In the genomic region with DNA sequence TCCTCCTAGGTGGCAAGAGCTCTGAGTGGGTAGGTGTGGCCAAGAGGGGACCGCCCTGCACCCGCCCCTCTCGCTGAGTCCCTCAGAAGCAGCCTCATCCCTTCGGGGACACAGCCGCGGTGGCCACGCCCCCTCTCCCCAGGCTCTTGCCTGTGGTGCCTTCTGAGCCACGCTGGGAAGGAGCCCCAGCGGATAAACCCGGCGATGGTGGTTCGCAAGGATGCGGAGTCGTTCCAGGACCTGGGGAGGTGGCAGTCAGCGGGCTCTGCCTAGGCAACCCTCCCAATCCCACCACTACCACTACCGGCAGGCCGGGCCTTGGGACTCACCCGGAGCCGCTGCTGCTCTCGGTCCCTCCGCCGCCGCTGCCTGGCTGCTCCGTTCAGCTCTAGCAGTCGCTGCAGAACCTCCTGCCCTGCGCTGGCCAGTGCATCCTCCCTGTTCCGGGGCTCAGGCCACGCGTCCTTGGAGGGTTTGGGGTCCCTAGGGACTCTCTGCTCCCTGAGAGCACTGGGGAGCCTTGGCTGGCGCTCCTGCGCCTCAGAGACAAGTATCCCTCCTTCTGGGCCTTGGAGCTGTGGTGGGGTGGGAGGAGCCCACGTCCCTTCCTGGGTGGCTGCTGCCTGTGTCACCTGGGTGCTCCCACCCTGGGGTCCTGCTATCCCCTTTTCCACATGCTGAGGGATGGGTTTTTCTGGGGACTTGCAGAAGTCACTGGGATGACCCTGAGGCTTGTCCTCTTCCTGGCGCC, we compare ENCODE assay signal across 8 mouse cellular contexts. TPM values are rescaled to one million over a fixed set of nuclear protein-coding genes. Genes with fewer than 3 reads are reported as not detected.
DNase-seq lines count a peak whose midpoint lies in the region; ATAC-seq and TF ChIP-seq lines count a peak whose summit lies in the region.

No protein-coding gene starts in this region.

- peaks cover 0 to 11% of the 10 kb centered on the region in 2 experiments; a peak in 2 of 4 replicates for H3K4me1 ChIP-seq in ES-E14 (ENCODE audit: control insufficient read depth in 2 of 2, insufficient read depth in 2 of 2, low read length in 2 of 2, poor library complexity in 1 of 2)
- peaks cover 10% of the 10 kb centered on the region for H3K4me1 ChIP-seq in forebrain, embryonic 16.5 days (replicated peaks; ENCODE audit: control insufficient read depth, insufficient read depth, low read length)
- H3K4me1 ChIP-seq in neural tube, embryonic 14.5 days (ENCODE audit: control insufficient read depth, insufficient read depth, low read length) = peaks cover under 1% of the 10 kb centered on the region
- no peaks in the 10 kb centered on the region; the same call in 1 of the 2 replicates for H3K4me1 ChIP-seq in testis, adult 2 months (ENCODE audit: control insufficient read depth, insufficient read depth, low read length)

- H3K27me3 ChIP-seq in forebrain, embryonic 16.5 days (replicated peaks; ENCODE audit: control insufficient read depth, insufficient read depth, low read length) = no peaks in the 10 kb centered on the region
- H3K27me3 ChIP-seq in neural tube, embryonic 14.5 days (ENCODE audit: control insufficient read depth, insufficient read depth, low read length) = no peaks in the 10 kb centered on the region
- no peaks in the 10 kb centered on the region for H3K27me3 ChIP-seq in testis, adult 2 months (ENCODE audit: control insufficient read depth, insufficient read depth, low read length)

- peak; percentile 96 for ATAC-seq in forebrain, embryonic 16.5 days
- ATAC-seq in neural tube, embryonic 14.5 days (ENCODE audit: low read depth) = peak; percentile 89

- peak overlapping the region; percentile 74 to 83 for H3K4me3 ChIP-seq in ES-E14 (ENCODE audit: insufficient read depth in 1 of 2, low read depth in 1 of 2, low read length in 2 of 2, poor library complexity in 1 of 2, severe bottlenecking in 1 of 2)
- H3K4me3 ChIP-seq in forebrain, embryonic 16.5 days (replicated peaks; ENCODE audit: low read length) = peak overlapping the region; percentile 49
- H3K4me3 ChIP-seq in neural tube, embryonic 14.5 days (ENCODE audit: low read depth, low read length) = peak overlapping the region; percentile 22; the same call in 1 of the 2 replicates
- peak overlapping the region; percentile 59 for H3K4me3 ChIP-seq in testis, adult 2 months (ENCODE audit: control insufficient read depth, low read depth, low read length)

- no peaks in the 10 kb centered on the region for H3K9me3 ChIP-seq in ES-E14 (ENCODE audit: control insufficient read depth, insufficient read depth, low read depth, low read length)
- H3K9me3 ChIP-seq in forebrain, embryonic 16.5 days (ENCODE audit: control insufficient read depth, low read length) = no peaks in the 10 kb centered on the region
- H3K9me3 ChIP-seq in neural tube, embryonic 14.5 days (ENCODE audit: control insufficient read depth, low read length) = no peaks in the 10 kb centered on the region

- peak overlapping the region; percentile 65 for H3K9ac ChIP-seq in ES-E14 (ENCODE audit: insufficient read depth, low read depth, low read length, poor library complexity, severe bottlenecking)
- H3K9ac ChIP-seq in forebrain, embryonic 16.5 days (replicated peaks; ENCODE audit: low read depth, low read length) = peak overlapping the region; percentile 71
- H3K9ac ChIP-seq in neural tube, embryonic 14.5 days (replicated peaks; ENCODE audit: low read depth, low read length) = peak overlapping the region; percentile 42

- no peak overlapping the region for H3K27ac ChIP-seq in ES-E14 (ENCODE audit: insufficient read depth, low read depth, low read length, poor library complexity, severe bottlenecking)
- no peak overlapping the region for H3K27ac ChIP-seq in forebrain, embryonic 16.5 days (ENCODE audit: low read length)
- no peak overlapping the region for H3K27ac ChIP-seq in neural tube, embryonic 14.5 days (ENCODE audit: low read depth, low read length)
- H3K27ac ChIP-seq in testis, adult 2 months (ENCODE audit: control insufficient read depth, insufficient read depth, low read depth, low read length) = no peak overlapping the region

- no peak for TF ChIP-seq CTCF in testis, adult 2 months (IDR thresholded peaks at IDR 0.05; ENCODE audit: control insufficient read depth, insufficient read depth, insufficient replicate concordance, low read depth, low read length)

- no peak for TF ChIP-seq POLR2A in testis, adult 2 months (IDR thresholded peaks at IDR 0.05; ENCODE audit: control insufficient read depth, low read depth, low read length)

- DNase-seq in ES-E14 (ENCODE audit: low read depth, low spot score) = peak; percentile 82
- DNase-seq in cerebellum, adult 11-12 months = peak; percentile 56
- peak; percentile 66 for DNase-seq in heart, postnatal 36 days
- DNase-seq in layer of hippocampus, adult 18-20 months (ENCODE audit: low spot score in 2 of 2) = peak; percentile 66 to 70
- peak; percentile 84 to 89 for DNase-seq in lung, adult 18-20 months

- WGBS in forebrain, embryonic 16.5 days = 2% methylated on average over 33 of the region's 33 CpGs
- WGBS in neural tube, embryonic 14.5 days = under 1% methylated on average over 33 of the region's 33 CpGs

- in situ Hi-C loops in ES-E14 (cut with MboI; ENCODE audit: low sequenced_read_pairs in 2 of 2, unreplicated experiment in 2 of 2) = no loop called here

- H3K36me3 ChIP-seq in ES-E14 (ENCODE audit: control insufficient read depth, insufficient read depth, low read length, poor library complexity, severe bottlenecking) = peaks cover 10% of the 10 kb centered on the region
- peaks cover 12% of the 10 kb centered on the region; the same call in 1 of the 2 replicates for H3K36me3 ChIP-seq in forebrain, embryonic 16.5 days (ENCODE audit: control insufficient read depth, insufficient read depth)
- peaks cover 11% of the 10 kb centered on the region; the same call in 1 of the 2 replicates for H3K36me3 ChIP-seq in neural tube, embryonic 14.5 days (ENCODE audit: control insufficient read depth, insufficient read depth, low read length)
- no peaks in the 10 kb centered on the region for H3K36me3 ChIP-seq in testis, adult 2 months (ENCODE audit: control insufficient read depth, insufficient read depth, low read length)

- peak overlapping the region; percentile 66 for H3K4me2 ChIP-seq in forebrain, embryonic 16.5 days (ENCODE audit: low read length)
- H3K4me2 ChIP-seq in neural tube, embryonic 14.5 days (ENCODE audit: low read depth, low read length) = peak overlapping the region; percentile 53

- intact Hi-C loops in heart, postnatal 36 days (cut with DNase I) = no loop called here

TF ChIP-seq in ES-E14, 5 proteins besides CTCF, POLR2A, EP300 and RAD21:
- no peak for TF ChIP-seq ZC3H11A (IDR thresholded peaks at IDR 0.05; ENCODE audit: borderline replicate concordance, low read depth, low read length)
- TF ChIP-seq CHD2 (IDR thresholded peaks at IDR 0.05; ENCODE audit: low read depth, low read length) = no peak
- no peak for TF ChIP-seq HCFC1 (IDR thresholded peaks at IDR 0.05; ENCODE audit: borderline replicate concordance, insufficient read depth, low read length)
- TF ChIP-seq MAFK (IDR thresholded peaks at IDR 0.05; ENCODE audit: insufficient read depth, low read depth, low read length) = no peak
- TF ChIP-seq ZNF384 (IDR thresholded peaks at IDR 0.05; ENCODE audit: low read depth, low read length) = no peak

RNA-seq across cellular contexts. Expression of gene Atp6v1fnb, which starts 2.9 kb away (rescaled TPM):
- total RNA-seq in ES-E14 (2012; rRNA removed) = 1.0 and 1.4 TPM in 2 replicates
- not detected in 2 replicates for polyA plus RNA-seq in forebrain, embryonic 16.5 days (2015; fragmentation: Nextera tagmentation; extraction: Ambion mirVana)
- not detected for total RNA-seq in heart, postnatal 36 days (2021)
- 1 to 10 TPM in 1 of 2 experiments, under 1 TPM in 1; 0.67 to 1.2 TPM for total RNA-seq in layer of hippocampus, adult 18-20 months (2021)
- 0.55 and 0.70 TPM in 2 replicates for polyA plus RNA-seq in neural tube, embryonic 14.5 days (2014; fragmentation: Nextera tagmentation; extraction: Ambion mirVana)
- 26.9 and 31.6 TPM in 2 replicates for polyA plus RNA-seq in testis, adult 2 months (2012; rRNA removed)

RNA-seq across cellular contexts. Expression of gene Atp6v1f, which starts 6.6 kb away (rescaled TPM):
- 173 and 182 TPM in 2 replicates for total RNA-seq in ES-E14 (2012; rRNA removed)
- 295 and 324 TPM in 2 replicates for polyA plus RNA-seq in forebrain, embryonic 16.5 days (2015; fragmentation: Nextera tagmentation; extraction: Ambion mirVana)
- 100 to 1,000 TPM; 105 to 107 TPM for total RNA-seq in heart, postnatal 36 days (2021)
- 100 to 1,000 TPM; 250 to 276 TPM for total RNA-seq in layer of hippocampus, adult 18-20 months (2021)
- polyA plus RNA-seq in neural tube, embryonic 14.5 days (2014; fragmentation: Nextera tagmentation; extraction: Ambion mirVana) = 281 and 350 TPM in 2 replicates
- 454 and 457 TPM in 2 replicates for polyA plus RNA-seq in testis, adult 2 months (2012; rRNA removed)

RNA-seq across cellular contexts. Expression of gene Kcp, which starts 33.6 kb away (rescaled TPM):
- 3.3 and 6.0 TPM in 2 replicates for total RNA-seq in ES-E14 (2012; rRNA removed)
- polyA plus RNA-seq in forebrain, embryonic 16.5 days (2015; fragmentation: Nextera tagmentation; extraction: Ambion mirVana) = 15.4 and 17.1 TPM in 2 replicates
- 1 to 10 TPM; 2.7 to 5.8 TPM for total RNA-seq in heart, postnatal 36 days (2021)
- 1 to 10 TPM; 1.1 to 2.3 TPM for total RNA-seq in layer of hippocampus, adult 18-20 months (2021)
- polyA plus RNA-seq in neural tube, embryonic 14.5 days (2014; fragmentation: Nextera tagmentation; extraction: Ambion mirVana) = 15.1 and 20.6 TPM in 2 replicates
- 2.7 and 3.1 TPM in 2 replicates for polyA plus RNA-seq in testis, adult 2 months (2012; rRNA removed)

RNA-seq across cellular contexts. Expression of gene Flnc, which starts 41.1 kb away (rescaled TPM):
- 64.9 and 86.4 TPM in 2 replicates for total RNA-seq in ES-E14 (2012; rRNA removed)
- polyA plus RNA-seq in forebrain, embryonic 16.5 days (2015; fragmentation: Nextera tagmentation; extraction: Ambion mirVana) = 2.0 and 2.7 TPM in 2 replicates
- total RNA-seq in heart, postnatal 36 days (2021) = 100 to 1,000 TPM; 205 to 216 TPM
- total RNA-seq in layer of hippocampus, adult 18-20 months (2021) = 1 to 10 TPM; 1.5 to 1.6 TPM
- 4.9 and 5.0 TPM in 2 replicates for polyA plus RNA-seq in neural tube, embryonic 14.5 days (2014; fragmentation: Nextera tagmentation; extraction: Ambion mirVana)
- polyA plus RNA-seq in testis, adult 2 months (2012; rRNA removed) = 2.6 and 3.4 TPM in 2 replicates

RNA-seq across cellular contexts. Expression of gene Irf5, which starts 52.3 kb away (rescaled TPM):
- 0.90 and 3.7 TPM in 2 replicates for total RNA-seq in ES-E14 (2012; rRNA removed)
- 1.5 and 2.2 TPM in 2 replicates for polyA plus RNA-seq in forebrain, embryonic 16.5 days (2015; fragmentation: Nextera tagmentation; extraction: Ambion mirVana)
- 1 to 10 TPM; 3.1 to 3.7 TPM for total RNA-seq in heart, postnatal 36 days (2021)
- 1 to 10 TPM; 4.4 to 5.4 TPM for total RNA-seq in layer of hippocampus, adult 18-20 months (2021)
- polyA plus RNA-seq in neural tube, embryonic 14.5 days (2014; fragmentation: Nextera tagmentation; extraction: Ambion mirVana) = 0.95 and 2.3 TPM in 2 replicates
- polyA plus RNA-seq in testis, adult 2 months (2012; rRNA removed) = 0.86 and 1.2 TPM in 2 replicates

Comparison
In these comparisons a context has a peak if more than half of its experiments do, and no peak if none do; other contexts are left out.
1. H3K4me3 ChIP-seq: peak in every context shown above with its lines; median percentile 78 in ES-E14; 59 in testis, adult 2 months; 49 in forebrain, embryonic 16.5 days; 22 in neural tube, embryonic 14.5 days.